Mouse (Mus musculus) E14TG2a.4 (cell line): ENCODE measurements at regions not wholly inside any gene's neighbourhood (a gene's known extent, or its start where the extent isn't known, plus 50 kb on each side); places are given as distances from the start of the nearest gene placed in this dataset.

ENCODE experiments used
- CTCF ChIP-seq: conservative IDR thresholded peaks from 2 replicates; pipeline ENCODE4 v1.5.1; 2014; ENCODE audit warnings: low read length
- NANOG ChIP-seq: IDR thresholded peaks from 2 replicates; pipeline ENCODE4 v1.6.1; 2014; ENCODE audit warnings: borderline replicate concordance, low read length, mixed read lengths
- POU5F1 ChIP-seq: IDR thresholded peaks from 2 replicates; pipeline ENCODE4 v1.6.1; 2014; ENCODE audit warnings: low read length, borderline replicate concordance

- TF ChIP-seq CTCF: no peak
- no peak for TF ChIP-seq POU5F1
- no peak for TF ChIP-seq NANOG
Observed at GRCm38 (mm10) chr3:14971647-14972046, 85.6 kb downstream of the Car2 start.
